Mouse (Mus musculus): ENCODE measurements around the gene Repin1. TPM values are rescaled to one million over a fixed set of nuclear protein-coding genes. Genes with fewer than 3 reads are reported as not detected.

Gene Repin1
- total and polyA plus RNA-seq, 3 experiments: 10.7 to 28.0 (median 12.8) TPM

GRCm38 (mm10) chr6:48579215-48579648 is 14.5 kb upstream of the Repin1 start:
- peak; percentile 42 for DNase-seq (ENCODE audit: extremely low read depth)
- in situ Hi-C loops (cut with MboI; ENCODE audit: low pct_ligation_motif_present, low pct_unique_long_range_greater_than_20kb, low sequenced_read_pairs): no loop called here
- H3K27me3 ChIP-seq (replicated peaks): no peaks in the 10 kb centered on the region
- H3K27ac ChIP-seq (ENCODE audit: insufficient read depth, low read depth): no peak overlapping the region
- no peaks in the 10 kb centered on the region for H3K9me3 ChIP-seq (replicated peaks; ENCODE audit: low read length)
- peak overlapping the region in 2 of 3 experiments; percentile 11 to 29 for H3K4me3 ChIP-seq (replicated peaks in 1 of 3; ENCODE audit: low read depth in 2 of 3, low read length in 2 of 3, poor library complexity in 1 of 3)
- H3K36me3 ChIP-seq (replicated peaks in 1 of 2; ENCODE audit: control insufficient read depth in 1 of 2, insufficient read depth in 1 of 2, low read length in 1 of 2): no peaks in the 10 kb centered on the region
- no peaks in the 10 kb centered on the region for H3K79me2 ChIP-seq (replicated peaks; ENCODE audit: control insufficient read depth, extremely low read depth, insufficient read depth, poor library complexity, severe bottlenecking)
- peak; percentile 75 for TF ChIP-seq IRF4 (IDR thresholded peaks at IDR 0.05; ENCODE audit: low read depth, low read length)
- TF ChIP-seq ZKSCAN1 (IDR thresholded peaks at IDR 0.05; ENCODE audit: borderline replicate concordance, low read depth, low read length): no peak
- no peak for TF ChIP-seq SMC3 (IDR thresholded peaks at IDR 0.05; ENCODE audit: low read depth, low read length)
- TF ChIP-seq PAX5 (IDR thresholded peaks at IDR 0.05; ENCODE audit: low read length): no peak
- TF ChIP-seq MXI1 (IDR thresholded peaks at IDR 0.05; ENCODE audit: low read depth, low read length): no peak; the same call in 1 of the 2 replicates
- TF ChIP-seq BHLHE40 (IDR thresholded peaks at IDR 0.05; ENCODE audit: low read depth, low read length): peak; percentile 54
- TF ChIP-seq ZC3H11A (IDR thresholded peaks at IDR 0.05; ENCODE audit: low read depth, low read length): no peak
- TF ChIP-seq ELF1 (IDR thresholded peaks at IDR 0.05; ENCODE audit: low read depth, low read length): peak; percentile 49; the same call in 1 of the 2 replicates
- no peak for TF ChIP-seq TCF12 (IDR thresholded peaks at IDR 0.05; ENCODE audit: low read depth, low read length)
- TF ChIP-seq CTCF (conservative IDR thresholded peaks at IDR 0.05 in 1 of 2, IDR thresholded peaks at IDR 0.05 in 1 of 2; ENCODE audit: low read depth in 2 of 2, low read length in 2 of 2): no peak
- TF ChIP-seq KAT2A (IDR thresholded peaks at IDR 0.05; ENCODE audit: insufficient replicate concordance, low read length): 0 out of 2 replicates have a peak, but pooled peaks have one; percentile 8
- no peak for TF ChIP-seq USF1 (IDR thresholded peaks at IDR 0.05; ENCODE audit: low read depth, low read length)
- TF ChIP-seq CHD2 (IDR thresholded peaks at IDR 0.05; ENCODE audit: low read length): 0 out of 2 replicates have a peak, but pooled peaks have one; percentile 33
- TF ChIP-seq NELFE (IDR thresholded peaks at IDR 0.05; ENCODE audit: low read depth, low read length): no peak
- peak; percentile 58 for TF ChIP-seq EP300 (IDR thresholded peaks at IDR 0.05; ENCODE audit: low read length)
- TF ChIP-seq E2F4 (IDR thresholded peaks at IDR 0.05; ENCODE audit: insufficient replicate concordance, low read depth, low read length): no peak
- TF ChIP-seq MAFK (IDR thresholded peaks at IDR 0.05; ENCODE audit: insufficient replicate concordance, low read length): no peak
- TF ChIP-seq MAZ (IDR thresholded peaks at IDR 0.05; ENCODE audit: low read depth, low read length): 0 out of 2 replicates have a peak, but pooled peaks have one; percentile 36
- peak; percentile 58; the same call in 1 of the 2 replicates for TF ChIP-seq SIN3A (IDR thresholded peaks at IDR 0.05; ENCODE audit: low read length)
- 0 out of 2 replicates have a peak, but pooled peaks have one; percentile 20 for TF ChIP-seq MYC (IDR thresholded peaks at IDR 0.05; ENCODE audit: low read depth, low read length)
- peak; percentile 38; the same call in 1 of the 2 replicates for TF ChIP-seq MEF2A (IDR thresholded peaks at IDR 0.05; ENCODE audit: borderline replicate concordance, low read depth, low read length)
- TF ChIP-seq TBP (conservative IDR thresholded peaks at IDR 0.05; ENCODE audit: low read depth, low read length): no peak
- no peak overlapping the region for H3K9ac ChIP-seq (ENCODE audit: insufficient read depth, low read depth)
- H3K4me2 ChIP-seq (ENCODE audit: insufficient read depth, low read depth, poor library complexity, severe bottlenecking): peak overlapping the region; percentile 52
- H3K4me1 ChIP-seq (ENCODE audit: control insufficient read depth in 1 of 2, insufficient read depth in 2 of 2): peaks cover 3 to 29% of the 10 kb centered on the region in 2 experiments
- dilution Hi-C loops (cut with MboI; ENCODE audit: extremely low pct_ligation_motif_present, extremely low pct_unique_long_range_greater_than_20kb, low sequenced_read_pairs): no loop called here
